In the genomic region with DNA sequence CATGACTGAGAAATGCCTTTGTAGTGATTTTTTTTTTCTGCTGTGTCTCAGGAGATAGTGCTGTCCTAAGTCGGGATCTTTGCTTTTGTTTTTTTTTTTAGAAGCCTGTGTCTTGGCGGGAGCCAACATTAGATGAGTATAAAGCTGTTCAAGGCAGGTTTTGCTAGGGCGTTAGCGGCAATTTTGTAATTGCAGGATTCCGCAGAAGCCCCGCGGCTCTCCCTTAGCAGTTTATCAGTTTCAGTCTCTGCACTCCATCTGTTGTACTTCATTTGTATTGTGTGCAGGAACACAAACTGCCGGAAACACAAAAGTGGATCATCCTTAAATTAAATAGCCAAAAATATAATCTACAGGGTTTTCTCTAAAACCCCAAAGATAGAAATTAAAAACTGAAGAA, we compare ENCODE assay signal across 25 mouse cellular contexts. TPM values are rescaled to one million over a fixed set of nuclear protein-coding genes. Genes with fewer than 3 reads are reported as not detected.
DNase-seq lines count a peak whose midpoint lies in the region; ATAC-seq lines count a peak whose summit lies in the region.
"Had no signal": no experiment of that assay in that cellular context is flagged by ENCODE, and none has a peak within 500 bp of the region (broad histone marks: within the 10 kb centered on the region; RNA-seq: fewer than 3 reads in every experiment).

No protein-coding gene starts in this region.

- intact Hi-C loops in left cerebral cortex, postnatal 25 days (cut with DNase I), result no loop called here
- intact Hi-C loops in left cerebral cortex, postnatal 36 days (cut with DNase I), result no loop called here

- no peak for DNase-seq in frontal cortex, postnatal 36 days (ENCODE audit: low spot score in 2 of 2)
- DNase-seq in left cerebral cortex, postnatal 25 days (ENCODE audit: low spot score in 2 of 2), result peak; percentile 6 to 17
- DNase-seq in left cerebral cortex, postnatal 36 days (ENCODE audit: low spot score in 2 of 2), result no peak
- peak; percentile 39 for DNase-seq in brain, adult 2 months (ENCODE audit: low read depth, low spot score)
- peak; percentile 21 for DNase-seq in layer of hippocampus, adult 9-10 months (ENCODE audit: low spot score)
- no peak for DNase-seq in cerebellum, adult 11-12 months
- no peak for DNase-seq in urinary bladder, postnatal 14 days (ENCODE audit: low spot score)
- DNase-seq: adrenal gland, adult 8-10 months; adrenal gland, postnatal 25 days; cerebellum, adult 2 months; cerebellum, adult 9-11 months; cerebellum, postnatal 25 days; gastrocnemius, adult 2 months; gastrocnemius, postnatal 14 days; heart, adult 11 months had no signal

- ATAC-seq in frontal cortex, adult (ENCODE audit: low TSS enrichment), result peak; percentile 67
- ATAC-seq: activated CD4-positive, CD25-positive, alpha-beta regulatory T cell, adult 4 months; forebrain, embryonic 15.5 days; hindbrain, embryonic 16.5 days had no signal

RNA-seq across cellular contexts. Expression of a gene that starts 26.8 kb away (rescaled TPM):
- 10 to 100 TPM; 20.1 to 21.7 TPM for total RNA-seq in left cerebral cortex, postnatal 25 days (2021)
- 10 to 100 TPM; 19.1 to 21.0 TPM for total RNA-seq in left cerebral cortex, postnatal 36 days (2021)

RNA-seq across cellular contexts. Expression of a gene that starts 26.9 kb away (rescaled TPM):
- 10 to 100 TPM; 42.0 to 44.8 TPM for total RNA-seq in left cerebral cortex, postnatal 25 days (2021)
- total RNA-seq in left cerebral cortex, postnatal 36 days (2021), result 10 to 100 TPM; 39.3 to 45.5 TPM

RNA-seq across cellular contexts. Expression of a gene that starts 33.5 kb away (rescaled TPM):
- total RNA-seq in left cerebral cortex, postnatal 25 days (2021), result 1 to 10 TPM; 1.6 to 1.9 TPM
- total RNA-seq in left cerebral cortex, postnatal 36 days (2021), result 1 to 10 TPM; 1.7 to 1.8 TPM
- total RNA-seq: common myeloid progenitor, adult 5-6 weeks; gastrocnemius, adult 2 months had no signal

RNA-seq across cellular contexts. Expression of a gene that starts 39.6 kb away (rescaled TPM):
- total RNA-seq in left cerebral cortex, postnatal 25 days (2021), result under 1 TPM; 0.18 to 0.44 TPM
- total RNA-seq in left cerebral cortex, postnatal 36 days (2021), result under 1 TPM; 0.39 to 0.69 TPM
- total RNA-seq: adrenal gland, postnatal 25 days; common myeloid progenitor, adult 5-6 weeks; ES-E14; gastrocnemius, adult 2 months; gastrocnemius, postnatal 14 days; gastrocnemius, postnatal 4 days; heart, adult 8-10 months; heart, postnatal 25 days; hematopoietic stem cell, adult 5-6 weeks had no signal

Comparison
In these comparisons a context has a peak if more than half of its experiments do, and no peak if none do; other contexts are left out.
1. DNase-seq: peak in left cerebral cortex, postnatal 25 days (2 of 2), brain, adult 2 months (single experiment) and layer of hippocampus, adult 9-10 months (single experiment); none in frontal cortex, postnatal 36 days (0 of 2), left cerebral cortex, postnatal 36 days (0 of 2), cerebellum, adult 11-12 months (single experiment) and urinary bladder, postnatal 14 days (single experiment).